Mouse (Mus musculus): ENCODE results near the gene Fbxl17.

Fbxl17 gene

DNA sequence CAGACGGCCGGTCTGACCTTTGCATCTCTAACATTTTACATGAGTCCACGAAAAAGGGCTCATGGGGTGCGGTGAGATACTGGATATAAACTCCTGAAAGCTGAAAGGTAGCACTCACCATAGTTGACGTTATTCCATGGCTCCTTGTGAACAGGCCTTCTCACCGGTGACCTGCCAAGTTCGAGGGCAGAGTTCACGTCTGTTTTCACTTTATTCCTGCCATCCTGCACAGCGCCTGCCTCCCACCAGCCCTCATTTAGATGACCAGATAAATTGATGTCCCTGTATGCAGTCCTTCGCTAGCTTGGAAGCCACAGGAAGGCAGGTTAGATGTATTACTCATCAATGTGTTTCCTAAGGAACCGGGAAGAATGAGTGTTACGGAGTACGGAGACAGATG lies 454.5 kb downstream of the Fbxl17 start:
- no peak for DNase-seq (ENCODE audit: low read depth)

- DNase-seq (ENCODE audit: low read depth): no peak
Measured at GRCm38 (mm10) chr17:63043046-63043675, 456.7 kb downstream of the Fbxl17 start.

- no peak for DNase-seq (ENCODE audit: low read depth)
Measured at GRCm38 (mm10) chr17:63037562-63037961, 462.3 kb downstream of the Fbxl17 start.

DNA sequence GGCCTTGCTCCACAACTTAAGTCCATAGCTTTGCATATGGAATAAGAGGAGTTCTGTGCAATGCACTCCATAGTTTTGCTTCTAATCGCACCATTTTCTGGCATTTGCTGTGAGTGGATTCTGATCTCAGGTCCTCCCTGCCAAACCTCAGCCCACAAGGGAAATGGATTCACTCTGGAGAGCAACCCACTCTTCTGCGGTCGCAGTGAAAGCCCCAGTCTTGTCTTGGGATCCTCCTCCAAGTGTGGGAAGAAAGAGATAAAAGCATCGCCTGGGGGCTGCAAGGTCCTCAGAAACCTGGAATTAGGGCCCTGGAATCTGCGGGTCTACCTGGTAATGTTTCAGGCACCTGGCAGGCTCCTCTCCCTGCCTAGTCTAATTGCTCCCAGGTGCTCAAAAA lies 466.7 kb downstream of the Fbxl17 start:
- DNase-seq (ENCODE audit: low read depth): no peak

DNA sequence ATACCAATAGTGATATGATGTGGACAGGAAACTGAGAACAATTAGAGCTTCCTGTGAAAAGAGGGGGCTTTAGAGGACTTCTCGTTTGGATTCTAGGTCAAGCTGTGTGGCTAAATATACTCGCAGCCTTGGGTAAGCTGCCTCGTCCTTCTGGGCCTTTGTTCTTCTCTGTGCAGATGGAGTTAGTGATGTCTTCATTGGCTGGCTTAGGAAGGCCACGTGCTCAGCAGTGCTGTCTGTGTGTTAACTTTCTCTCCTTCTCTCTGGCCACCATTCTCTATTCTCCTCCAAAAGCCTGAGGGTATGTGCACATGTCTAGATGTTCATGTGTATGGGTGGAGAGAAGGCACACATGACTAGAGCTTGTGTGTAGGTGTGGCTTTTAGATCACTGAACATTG lies 470.7 kb downstream of the Fbxl17 start:
- no peak for DNase-seq (ENCODE audit: low read depth)

DNA sequence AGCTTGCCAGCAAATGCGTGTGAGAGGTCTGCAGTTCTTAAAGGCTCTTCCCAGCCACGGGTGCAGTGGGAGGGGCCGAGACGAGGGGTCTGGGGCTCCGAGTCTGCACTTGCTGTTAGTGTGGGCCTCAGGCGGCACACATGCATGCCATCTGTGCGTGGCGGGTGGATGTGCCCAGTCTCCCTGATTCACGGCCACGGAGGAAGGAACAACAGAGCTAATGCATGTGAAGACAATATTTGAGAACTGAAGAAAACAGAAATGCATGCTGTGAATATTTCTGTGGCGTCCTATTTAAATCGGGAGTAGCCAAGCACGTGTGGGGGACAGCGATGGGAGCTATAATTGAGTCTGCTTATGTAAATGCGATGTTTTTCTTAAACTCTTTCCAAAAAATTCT lies 474.6 kb downstream of the Fbxl17 start:
- DNase-seq (ENCODE audit: low read depth): no peak

- no peak for DNase-seq (ENCODE audit: low read depth)
Measured at GRCm38 (mm10) chr17:63017605-63018167, 482.1 kb downstream of the Fbxl17 start.

GRCm38 (mm10) chr17:63012571-63012923 lies 487.3 kb downstream of the Fbxl17 start:
- no peak for DNase-seq (ENCODE audit: low read depth)

- DNase-seq (ENCODE audit: low read depth): no peak
Measured at GRCm38 (mm10) chr17:63011893-63012570, 487.8 kb downstream of the Fbxl17 start.

DNA sequence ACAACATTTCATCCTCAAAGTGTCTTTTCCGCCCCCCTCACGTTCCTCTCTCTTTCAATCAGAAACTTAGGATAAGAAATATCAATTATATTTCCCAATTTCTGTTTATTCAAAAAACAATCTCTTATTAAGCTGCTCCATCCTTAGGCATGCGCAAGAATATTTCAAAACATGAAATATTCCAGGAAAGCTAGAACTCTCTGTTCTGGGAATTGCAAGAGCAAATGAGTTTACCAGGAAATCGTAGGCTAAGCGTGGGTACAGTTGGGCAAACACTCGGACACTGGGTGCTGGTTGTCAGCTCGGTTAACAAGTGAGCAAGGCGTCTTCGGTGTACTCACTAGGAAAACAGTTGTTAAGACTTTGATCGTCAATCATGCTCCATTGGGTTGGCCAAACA lies 489.0 kb downstream of the Fbxl17 start:
- DNase-seq (ENCODE audit: low read depth): no peak

GRCm38 (mm10) chr17:63008788-63009187 lies 491.0 kb downstream of the Fbxl17 start:
- DNase-seq (ENCODE audit: low read depth): no peak

- no peak for DNase-seq (ENCODE audit: low read depth)
Measured at GRCm38 (mm10) chr17:63008277-63008676, 491.5 kb downstream of the Fbxl17 start.

- no peak for DNase-seq (ENCODE audit: low read depth)
Measured at GRCm38 (mm10) chr17:63007876-63008275, 491.9 kb downstream of the Fbxl17 start.
